Comparison of ENCODE assay signal across 1 mouse cellular context in the genomic region with DNA sequence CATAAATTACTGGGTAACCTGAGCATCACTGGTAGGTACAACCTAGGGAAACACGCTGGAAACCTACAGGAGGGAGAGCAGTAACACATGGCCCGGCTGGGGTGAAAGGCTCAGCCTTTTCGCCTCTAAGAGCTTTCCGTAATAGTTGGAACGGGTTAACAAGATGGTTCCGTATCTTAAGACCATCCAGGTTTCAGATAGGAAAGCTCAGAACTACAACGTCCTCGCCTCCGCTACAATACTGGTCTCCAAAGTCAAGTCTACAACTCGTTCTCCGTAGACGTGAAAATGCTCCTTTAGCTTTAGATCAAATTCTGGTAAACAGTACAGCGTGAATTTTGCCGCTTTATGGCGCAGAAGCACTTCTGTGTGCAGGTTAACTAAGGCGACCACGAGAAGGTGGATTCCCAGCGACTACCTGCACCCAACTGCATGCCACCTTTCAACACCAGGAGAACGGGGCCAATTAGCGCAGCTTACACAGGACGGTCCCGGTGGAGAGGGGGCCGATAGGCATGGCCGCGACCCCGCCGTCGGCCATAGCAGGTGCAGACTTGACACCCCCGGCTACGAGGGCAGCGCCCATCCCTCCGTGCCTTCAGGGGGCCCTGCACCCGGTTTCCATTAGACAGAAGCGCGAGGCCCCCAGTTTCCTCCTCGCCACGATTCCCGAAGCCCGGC.
TF ChIP-seq lines count a peak whose summit lies in the region.

No protein-coding gene starts in this region.

TF ChIP-seq in MEL, 35 proteins besides CTCF, POLR2A, EP300 and RAD21 (continued from another document):
- TF ChIP-seq MEF2A (IDR thresholded peaks at IDR 0.05; ENCODE audit: extremely low read depth, insufficient replicate concordance, low read depth, low read length, poor library complexity, severe bottlenecking) (no peak), NRF1 (IDR thresholded peaks at IDR 0.05; ENCODE audit: insufficient read depth, low read depth, low read length, poor library complexity, severe bottlenecking) (no peak), GATA1 (IDR thresholded peaks at IDR 0.05; ENCODE audit: low read depth, low read length) (no peak), MAZ (IDR thresholded peaks at IDR 0.05; ENCODE audit: low read depth, low read length) (no peak), TBP (IDR thresholded peaks at IDR 0.05; ENCODE audit: low read depth, low read length) (no peak), USF2 (IDR thresholded peaks at IDR 0.05; ENCODE audit: borderline replicate concordance in 1 of 2, insufficient read depth in 1 of 2, low read depth in 1 of 2, low read length in 2 of 2) (no peak), MYC (IDR thresholded peaks at IDR 0.05; ENCODE audit: low read depth, low read length) (no peak)
